Mouse (Mus musculus): ENCODE measurements at regions not wholly inside any gene's neighbourhood (a gene's known extent, or its start where the extent isn't known, plus 50 kb on each side); places are given as distances from the start of the nearest gene placed in this dataset.

GRCm38 (mm10) chr14:47862556-47862955 lies 214.3 kb downstream of the Ktn1 start:
- no peak for DNase-seq

- no peak for DNase-seq
Observed at GRCm38 (mm10) chr14:47863067-47863466, 214.8 kb downstream of the Ktn1 start.

GRCm38 (mm10) chr14:47863701-47864100 lies 215.5 kb downstream of the Ktn1 start:
- DNase-seq = no peak

- DNase-seq = no peak
Observed at GRCm38 (mm10) chr14:47867017-47867416, 218.8 kb downstream of the Ktn1 start.

GRCm38 (mm10) chr14:47868258-47868780 lies 220.1 kb downstream of the Ktn1 start:
- no peak for DNase-seq

GRCm38 (mm10) chr14:47876585-47876984 lies 228.3 kb downstream of the Ktn1 start:
- DNase-seq = no peak

GRCm38 (mm10) chr14:47877167-47877566 lies 228.9 kb downstream of the Ktn1 start:
- DNase-seq = no peak

GRCm38 (mm10) chr14:47877771-47878443 lies 229.7 kb downstream of the Ktn1 start:
- DNase-seq = no peak

GRCm38 (mm10) chr14:47885326-47885725 lies 235.3 kb upstream of the Peli2 start:
- DNase-seq = no peak

- no peak for DNase-seq
Observed at GRCm38 (mm10) chr14:47890251-47891198, 230.1 kb upstream of the Peli2 start.

GRCm38 (mm10) chr14:47896581-47896980 lies 224.0 kb upstream of the Peli2 start:
- DNase-seq = no peak

GRCm38 (mm10) chr14:47897907-47898530 lies 222.6 kb upstream of the Peli2 start:
- no peak for DNase-seq

- no peak for DNase-seq
Observed at GRCm38 (mm10) chr14:47898605-47899004, 222.0 kb upstream of the Peli2 start.

- DNase-seq = no peak
Observed at GRCm38 (mm10) chr14:47905334-47905733, 215.3 kb upstream of the Peli2 start.

GRCm38 (mm10) chr14:47909129-47909528 lies 211.5 kb upstream of the Peli2 start:
- no peak for DNase-seq

- no peak for DNase-seq
Observed at GRCm38 (mm10) chr14:47910741-47911295, 209.8 kb upstream of the Peli2 start.

- DNase-seq = no peak
Observed at GRCm38 (mm10) chr14:47911546-47912545, 208.8 kb upstream of the Peli2 start.

GRCm38 (mm10) chr14:47915621-47916020 lies 205.0 kb upstream of the Peli2 start:
- no peak for DNase-seq

- no peak for DNase-seq
Observed at GRCm38 (mm10) chr14:47920638-47921347, 199.8 kb upstream of the Peli2 start.

GRCm38 (mm10) chr14:47921811-47922277 lies 198.8 kb upstream of the Peli2 start:
- no peak for DNase-seq

- DNase-seq = no peak
Observed at GRCm38 (mm10) chr14:47926416-47926815, 194.2 kb upstream of the Peli2 start.

Data from thymus, postnatal 4 days (tissue).